Mouse (Mus musculus): ENCODE data around the gene Cyp27b1.

GRCm38 (mm10) chr10:127037641-127038040 is 10.4 kb upstream of the Cyp27b1 start:
- TF ChIP-seq CTCF (IDR thresholded peaks at IDR 0.05; ENCODE audit: low read depth, low read length) (no peak), GATA1 (IDR thresholded peaks at IDR 0.05; ENCODE audit: borderline replicate concordance, low read length) (no peak)

All from G1E (cell line).